Mouse (Mus musculus) adrenal gland, adult 8-10 months (tissue): ENCODE data around the gene Cyth2. TPM values are rescaled to one million over a fixed set of nuclear protein-coding genes. Genes with fewer than 3 reads are reported as not detected.

Source experiments
- DNase-seq: peaks from one replicate; pipeline ENCODE4 v3.0.0; 2022
- total RNA-seq, 4 experiments: library from RNA; stranded (reverse); gene quantifications; 2 replicates each; pipeline ENCODE4 v1.2.4; 2022

Cyth2 gene
- 100 to 1,000 TPM; 112 to 140 (median 122) TPM for total RNA-seq

DNA sequence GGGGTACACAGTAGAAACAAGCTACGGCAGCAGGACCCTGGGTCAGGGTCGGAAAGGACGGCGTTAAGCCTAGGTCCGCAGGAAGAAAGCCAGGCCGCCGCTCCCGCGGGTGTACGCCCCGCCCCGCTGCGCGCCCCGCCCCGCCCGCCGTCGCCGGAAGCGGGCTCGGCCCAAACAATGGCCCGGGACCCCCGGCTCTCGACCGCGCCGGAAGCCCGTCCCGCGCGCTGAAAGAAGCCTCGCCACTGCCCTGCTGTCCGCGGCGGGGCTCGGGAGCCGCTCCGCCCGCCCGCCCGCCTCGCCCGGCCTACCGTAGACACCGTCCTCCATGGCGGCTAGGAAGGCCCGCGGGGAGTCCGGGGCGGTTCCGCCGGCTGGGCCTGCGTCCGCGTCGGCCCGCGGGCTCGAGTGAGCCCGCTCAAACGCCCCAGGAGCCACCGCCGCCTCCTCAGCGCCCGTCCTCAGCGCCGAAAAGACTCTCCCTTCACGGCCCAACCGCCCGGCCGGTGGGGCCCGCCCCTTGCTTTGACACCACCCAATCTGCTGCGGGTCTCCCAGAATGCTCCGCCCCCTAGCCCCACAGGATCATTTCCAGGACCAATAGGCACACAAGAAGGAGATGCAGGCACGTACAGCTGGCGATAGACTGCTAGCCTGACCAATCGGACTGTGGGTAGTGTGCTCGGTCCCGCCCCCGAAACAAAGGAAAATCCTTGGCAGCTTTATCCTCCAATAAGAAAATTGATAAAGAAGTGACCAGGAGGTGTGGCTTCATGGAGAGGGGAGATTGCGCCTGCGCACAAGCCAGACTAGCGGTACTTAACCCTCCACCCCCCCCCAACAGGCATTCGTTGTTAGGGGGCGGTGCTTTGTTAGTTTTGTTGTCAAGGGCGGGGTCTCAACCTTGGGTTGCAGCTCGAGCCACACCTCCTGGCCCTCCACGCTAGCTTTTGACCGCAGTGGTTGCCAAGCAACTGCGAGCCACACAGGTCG lies at the start of gene Cyth2:
Gene Cyth2, minus strand, starts transcription at position 795 of the 993 bp plus-strand sequence.
- DNase-seq: peak; percentile 99

DNA sequence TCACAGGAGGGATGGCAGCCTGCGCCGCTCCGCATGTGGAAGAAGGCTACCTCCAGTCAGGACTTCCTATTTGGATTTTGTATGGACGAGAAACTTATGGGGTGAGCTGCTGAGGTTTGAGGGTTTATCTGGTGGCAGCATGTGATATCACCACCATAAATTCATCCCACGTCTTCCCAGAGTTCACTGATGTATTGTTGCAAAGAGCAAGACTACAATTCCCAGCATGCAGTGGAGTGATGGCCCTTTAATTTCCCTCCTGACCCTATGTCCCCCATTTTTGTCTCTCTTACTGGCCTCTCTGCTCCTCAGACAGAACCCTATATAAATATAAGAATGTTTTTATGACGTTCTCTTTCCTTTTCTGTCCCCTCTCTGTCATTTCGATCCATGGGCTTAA lies 48.4 kb upstream of the Cyth2 start:
- no peak for DNase-seq

DNA sequence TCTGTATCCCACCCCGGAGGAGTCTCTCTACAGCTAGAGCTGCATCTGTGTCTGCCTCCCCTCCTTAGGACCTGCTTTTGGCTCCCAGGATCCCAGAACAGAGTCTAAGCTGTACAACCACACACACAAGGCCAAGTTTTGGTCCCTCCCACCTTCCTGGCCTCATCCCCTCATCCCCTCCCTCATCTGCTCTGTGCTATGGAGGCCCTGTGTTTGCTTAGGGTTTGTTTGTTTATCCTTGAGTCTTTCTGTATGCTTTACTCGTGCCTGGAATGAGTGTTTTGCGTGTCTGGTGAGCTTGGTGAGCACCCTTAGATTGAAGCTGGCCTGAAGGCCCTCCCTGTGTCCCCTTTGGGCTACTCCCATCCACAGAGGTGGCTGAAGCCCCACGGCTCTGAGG lies 44.6 kb upstream of the Cyth2 start:
- no peak for DNase-seq

DNA sequence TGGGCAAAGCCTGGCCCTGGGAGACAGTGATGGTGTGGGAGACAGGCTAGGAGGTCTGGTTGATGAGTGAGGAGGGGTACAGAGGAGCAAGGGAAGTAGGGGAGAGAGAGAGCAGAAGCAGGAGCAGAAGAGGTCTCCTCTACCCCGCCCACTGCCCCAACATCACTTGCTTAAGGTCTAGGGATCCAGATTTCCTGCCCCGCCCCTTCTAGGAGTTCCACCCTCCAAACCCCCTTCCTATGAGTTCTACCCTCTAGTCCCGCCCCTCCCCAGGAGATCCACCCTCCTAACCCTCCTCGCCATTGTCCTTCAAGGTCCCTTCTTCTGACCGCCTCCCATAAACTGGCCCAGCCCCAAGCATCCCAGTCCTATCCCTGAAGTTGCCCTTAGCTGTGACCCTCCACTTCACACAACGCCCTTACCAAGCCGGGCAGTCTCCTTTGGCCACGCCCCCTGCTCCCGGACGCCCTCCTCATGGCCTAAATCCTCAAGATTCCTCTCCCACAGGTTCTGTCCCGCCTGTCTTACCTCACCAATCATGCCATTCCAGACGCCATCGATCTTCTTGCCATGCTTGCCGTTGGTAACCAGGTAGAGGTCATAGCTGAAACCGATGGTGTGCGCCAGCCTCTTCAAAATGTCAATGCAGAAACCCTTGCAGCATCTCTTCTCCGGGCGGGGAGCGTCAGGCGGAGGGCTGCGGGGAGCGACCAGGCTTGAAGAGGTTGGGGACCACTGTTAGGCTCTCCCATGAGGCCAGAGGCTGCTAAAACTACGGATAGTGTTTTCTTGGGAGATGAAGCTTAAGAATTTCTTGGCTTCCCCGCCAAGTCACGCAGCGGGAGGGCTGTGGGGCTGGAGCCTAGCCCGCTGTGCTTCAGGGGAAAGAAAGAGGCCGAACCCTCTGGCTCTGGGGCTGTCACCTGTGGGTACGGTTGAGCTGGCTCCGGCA lies 42.8 kb upstream of the Cyth2 start:
- DNase-seq: no peak

DNA sequence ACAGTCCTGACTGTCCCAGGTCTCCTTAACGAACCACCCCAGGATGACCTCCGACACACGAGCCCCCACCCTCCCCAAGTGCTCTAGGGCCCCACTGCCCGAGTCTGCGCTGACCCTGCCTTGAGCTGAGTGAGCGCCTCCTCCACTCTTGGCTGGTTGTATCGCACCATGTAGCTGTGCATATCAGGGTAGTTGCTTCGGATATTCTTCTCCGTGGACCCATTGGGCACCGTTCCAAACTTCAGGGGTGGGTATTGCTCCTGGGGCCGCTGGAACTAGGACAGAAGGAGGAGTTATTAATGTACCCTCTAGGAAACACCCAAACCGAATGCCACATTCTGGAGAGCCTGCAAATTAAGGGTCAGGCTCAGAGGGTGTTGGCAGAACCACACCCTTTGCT lies 38.7 kb upstream of the Cyth2 start:
- no peak for DNase-seq

DNA sequence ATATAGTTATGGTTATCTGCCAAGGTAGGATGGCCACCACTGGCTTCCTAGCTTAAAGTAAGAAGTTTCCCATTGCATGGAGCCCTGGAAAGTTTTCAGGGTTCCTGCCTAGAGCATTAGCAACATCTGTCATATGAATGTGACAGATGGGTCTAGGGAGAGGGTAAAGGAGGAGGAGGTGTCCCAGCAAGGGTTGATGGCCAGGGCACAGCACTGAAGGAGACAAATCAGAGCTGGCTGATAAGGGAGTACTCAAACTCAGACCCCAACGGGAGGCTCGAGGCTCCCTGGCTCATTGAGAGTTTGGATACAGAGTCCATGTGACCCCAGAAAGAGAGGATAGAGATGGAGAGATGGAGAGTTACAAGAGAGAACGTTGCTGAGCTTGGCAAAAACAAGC lies 36.3 kb upstream of the Cyth2 start:
- DNase-seq: no peak

DNA sequence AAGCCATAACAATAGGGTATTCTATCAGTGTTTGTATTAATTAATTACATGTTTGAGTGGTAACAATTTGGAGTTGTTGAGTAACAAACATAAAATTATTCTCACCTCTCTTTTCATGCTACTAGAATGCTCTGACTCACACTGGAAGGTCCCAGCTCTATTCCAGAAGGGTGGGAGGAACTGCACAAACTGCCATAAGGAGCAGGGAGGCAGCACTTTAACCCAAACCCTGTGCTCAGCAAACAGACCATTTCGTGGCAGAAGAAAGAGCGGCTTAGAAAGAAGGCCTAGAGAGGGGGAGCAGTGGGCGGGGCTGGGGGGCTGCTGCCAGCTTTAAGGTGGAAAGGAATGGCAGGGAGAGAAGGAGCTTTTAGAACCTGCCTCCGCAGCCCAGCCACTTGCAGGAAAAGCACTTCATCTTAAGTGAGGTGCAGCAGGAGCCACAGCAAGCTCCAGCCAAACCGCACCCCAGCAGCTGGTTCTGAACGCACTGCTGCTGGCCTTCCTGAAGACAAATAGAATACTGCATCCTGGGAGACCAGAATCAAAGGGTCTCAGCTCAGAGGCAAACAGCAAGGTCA lies 34.2 kb upstream of the Cyth2 start:
- no peak for DNase-seq

DNA sequence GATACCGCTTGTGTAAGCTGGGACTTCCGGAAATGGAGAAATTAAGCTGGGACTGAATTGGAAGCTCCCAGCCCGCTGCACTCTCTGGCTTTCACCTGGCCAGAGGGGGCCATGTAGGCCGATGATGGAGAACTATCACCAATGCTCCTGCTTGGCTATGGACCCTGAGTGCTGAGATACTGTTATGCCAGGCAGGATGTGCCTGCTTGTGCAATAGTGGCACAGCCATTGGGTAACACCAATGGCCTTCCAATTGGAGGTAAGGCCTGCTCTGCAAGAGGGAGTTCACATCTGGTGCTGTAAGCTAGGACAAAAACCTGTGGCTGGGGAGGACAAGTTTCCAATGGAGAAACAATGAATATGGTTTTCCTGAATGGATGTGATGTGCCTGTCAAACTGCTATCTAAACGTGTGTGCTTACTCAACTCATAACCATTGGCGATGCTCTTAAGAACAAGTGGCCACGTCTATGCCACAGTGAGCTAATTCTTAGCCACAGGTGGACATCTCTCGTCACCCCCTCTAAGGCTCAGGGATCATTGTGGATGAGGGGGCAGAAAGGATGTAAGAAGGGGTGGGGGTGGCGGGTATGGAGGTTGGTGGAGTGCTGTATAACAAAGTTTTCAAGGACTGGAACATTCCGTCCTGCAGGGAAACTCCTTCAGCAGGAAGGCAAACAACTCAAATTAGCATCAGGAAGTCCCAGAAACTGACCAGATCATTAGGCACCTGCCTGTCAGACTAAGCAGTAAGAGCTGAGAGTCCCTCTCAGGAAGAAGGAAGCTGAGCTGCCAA lies 28.8 kb upstream of the Cyth2 start:
- no peak for DNase-seq

DNA sequence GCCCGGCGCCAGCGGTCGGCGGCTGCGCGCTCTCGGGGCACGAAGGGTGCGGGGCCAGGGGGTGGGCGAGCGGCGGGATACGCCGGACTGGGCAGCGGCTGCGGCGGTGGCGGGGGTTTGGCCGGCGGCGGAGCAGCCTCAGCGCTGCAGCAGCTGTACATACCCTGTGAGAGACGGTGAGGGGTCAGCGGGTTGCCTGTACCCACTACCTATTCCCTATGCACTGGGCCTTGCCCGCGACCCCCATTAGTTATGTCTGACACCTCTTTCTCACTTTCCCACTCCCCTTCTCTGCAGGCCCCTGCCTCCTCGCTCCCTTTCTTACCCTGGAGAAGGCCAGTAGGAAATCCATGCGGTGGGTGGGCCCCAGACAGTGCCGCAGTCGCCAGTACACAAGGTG lies 19.5 kb upstream of the Cyth2 start:
- no peak for DNase-seq

DNA sequence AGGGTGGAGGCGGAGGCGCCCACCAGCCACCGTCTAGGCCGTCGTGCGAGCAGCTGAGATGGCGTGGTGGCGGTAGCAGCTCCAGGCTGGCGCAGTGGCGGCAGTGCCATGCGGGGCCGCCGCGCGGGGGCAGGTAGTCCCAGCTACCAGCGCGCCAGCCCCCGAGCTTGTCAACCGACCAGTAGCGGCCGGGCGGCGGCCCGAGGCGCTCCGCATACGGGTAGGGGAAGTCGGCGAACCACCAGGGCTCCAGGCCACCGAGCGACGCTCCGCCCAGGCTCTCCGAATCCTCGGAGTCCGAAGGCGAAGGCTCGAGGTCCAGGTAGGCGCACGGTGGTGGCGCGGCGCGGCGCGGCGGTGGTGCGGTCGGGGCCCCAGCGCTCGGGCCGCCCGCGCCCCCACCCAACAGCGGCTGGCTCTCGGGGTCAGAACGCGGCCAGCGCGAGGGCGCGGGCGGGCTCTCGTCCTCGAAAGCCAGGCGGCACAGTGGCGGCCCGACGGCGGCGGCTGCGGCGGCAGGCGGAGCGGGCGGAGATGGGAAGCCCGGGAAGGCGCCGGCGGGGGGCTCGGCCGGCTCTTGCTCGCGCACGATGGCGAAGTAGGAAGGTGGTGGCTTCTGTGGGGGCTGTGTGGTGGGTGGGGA lies 18.9 kb upstream of the Cyth2 start:
- DNase-seq: no peak

DNA sequence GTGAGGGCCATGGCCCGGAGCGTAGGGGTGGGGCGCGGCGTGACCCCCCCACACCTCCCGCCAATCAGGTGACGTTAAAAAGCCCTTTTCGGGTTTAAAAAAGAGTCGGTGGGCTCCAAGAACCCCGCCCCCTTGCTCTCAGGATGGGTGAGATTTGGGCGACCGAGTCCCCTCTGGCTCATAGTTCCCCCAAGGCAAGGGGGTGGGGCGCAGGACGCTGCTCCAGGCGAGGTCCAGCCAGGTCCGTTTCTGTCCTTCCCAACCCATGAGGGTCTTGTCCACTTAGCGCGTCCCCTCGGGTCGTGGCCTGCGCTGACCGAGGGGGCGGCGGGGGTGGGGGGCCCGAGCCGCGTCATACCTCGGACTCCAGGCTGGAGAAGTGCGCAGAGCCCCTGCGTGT lies 18.0 kb upstream of the Cyth2 start:
- no peak for DNase-seq

DNA sequence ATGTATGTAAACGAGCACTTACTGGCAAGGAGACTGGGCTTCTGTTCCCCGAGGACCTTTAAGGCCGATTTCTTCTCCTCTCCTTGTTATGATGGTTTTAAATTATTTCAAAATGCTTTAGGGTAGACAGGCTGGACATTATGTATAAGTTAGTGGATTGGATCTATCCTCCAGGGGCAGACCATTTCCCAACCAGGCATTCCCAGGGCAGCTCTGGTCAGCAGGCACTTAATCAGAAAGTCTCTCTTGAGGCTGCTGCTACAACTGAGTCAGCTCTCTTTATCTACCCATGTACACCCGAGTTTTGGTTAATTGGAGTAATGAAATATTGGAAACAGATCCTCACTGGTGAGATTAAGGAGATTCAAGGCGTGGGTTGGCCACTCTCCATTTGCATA lies 16.7 kb upstream of the Cyth2 start:
- DNase-seq: no peak

DNA sequence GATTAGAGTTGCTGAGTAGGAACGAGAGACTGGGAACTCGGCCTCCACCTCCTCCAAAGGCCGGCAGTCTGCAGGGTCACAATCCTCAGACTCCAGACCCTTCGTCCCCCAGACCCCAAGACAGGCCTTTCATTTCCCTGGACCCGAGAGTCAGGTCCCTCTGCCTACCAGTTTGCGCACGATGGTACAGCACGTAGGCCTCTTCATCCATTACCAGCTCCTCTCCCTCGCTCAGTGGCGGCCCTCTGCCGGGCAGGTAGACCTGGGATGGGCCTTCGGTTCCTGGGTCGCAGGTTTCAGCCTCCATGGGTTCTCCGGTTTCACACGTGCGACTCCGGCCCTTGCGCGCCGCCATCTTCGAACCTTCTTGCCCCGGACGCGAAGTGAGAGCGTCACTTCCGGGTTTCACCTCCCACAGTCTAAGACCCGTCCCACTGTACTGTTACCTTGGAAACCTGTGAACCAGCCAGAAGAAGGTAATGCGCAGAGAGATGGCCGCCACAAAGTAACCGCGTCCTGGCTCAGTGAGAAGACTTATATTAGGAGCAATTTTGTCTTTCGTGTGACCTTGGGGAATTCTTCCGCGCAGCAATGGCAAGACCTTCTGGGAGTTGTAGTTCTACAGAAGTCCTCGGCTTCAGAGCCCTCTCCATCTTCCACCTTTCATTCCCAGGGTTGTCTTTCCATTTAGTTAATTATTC lies 16.2 kb upstream of the Cyth2 start, which contains the start of gene Grwd1:
Gene Grwd1, minus strand, starts transcription at position 518 of the 701 bp plus-strand sequence.
- DNase-seq: peak; percentile 81

DNA sequence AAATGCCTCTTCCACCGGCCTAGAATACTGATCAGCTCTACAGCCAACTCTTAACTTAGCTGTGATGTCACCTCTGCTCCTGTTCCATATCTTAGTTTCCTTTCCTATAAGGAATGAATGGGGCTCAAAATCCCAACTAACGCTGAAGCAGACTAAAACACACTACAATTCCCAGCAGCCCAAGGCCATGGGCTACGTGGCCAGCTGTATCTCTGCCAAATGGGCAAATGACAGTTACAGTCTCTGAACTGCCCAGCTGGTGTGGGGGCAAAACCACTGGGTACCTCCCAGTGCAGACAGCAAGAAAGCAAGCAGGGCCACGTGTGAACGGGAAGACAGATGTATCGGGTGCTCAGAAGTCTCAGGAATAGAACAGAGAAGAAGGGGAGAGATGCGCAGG lies 12.2 kb upstream of the Cyth2 start:
- DNase-seq: no peak

DNA sequence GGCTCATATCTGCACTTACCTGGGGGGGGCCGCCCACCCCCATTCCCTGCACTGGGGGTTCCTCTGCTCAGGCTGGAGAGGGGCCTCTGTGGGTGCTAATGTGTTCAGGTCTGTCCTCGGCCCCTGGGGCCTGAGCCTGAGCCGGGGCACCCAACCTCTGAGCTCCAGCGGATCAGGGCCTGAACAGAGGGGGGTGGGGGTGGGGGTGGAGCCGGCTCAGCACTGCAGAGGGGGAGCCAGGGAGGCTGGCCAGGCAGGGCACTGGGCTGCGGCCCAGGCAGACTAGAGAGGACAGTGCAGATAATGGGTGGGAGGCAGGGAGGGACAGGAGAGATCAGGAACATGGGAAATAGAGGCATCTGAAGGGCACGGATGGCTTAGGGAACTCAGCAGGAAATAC lies 10.2 kb upstream of the Cyth2 start, which contains the start of gene Kcnj14:
Gene Kcnj14, minus strand, starts transcription at position 185 of the 400 bp plus-strand sequence.
- no peak for DNase-seq

DNA sequence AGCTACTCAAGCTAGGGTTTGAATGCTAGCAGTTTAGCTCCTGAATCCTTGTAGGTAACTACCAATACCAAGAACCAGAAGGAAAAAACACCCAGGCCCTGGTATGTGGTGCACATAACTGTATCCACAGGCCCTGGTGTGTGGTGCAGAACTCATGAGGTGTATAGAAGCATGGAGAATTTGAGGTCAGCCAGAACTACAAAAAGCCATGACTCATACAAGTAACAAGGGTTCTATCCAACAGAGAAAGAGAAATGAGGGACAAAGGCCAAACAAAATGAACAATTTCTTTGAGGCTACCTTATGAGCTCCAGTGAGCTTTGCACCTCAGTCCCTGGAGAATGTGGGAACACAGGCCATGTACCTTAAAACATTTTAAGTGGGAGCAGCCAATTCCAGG lies 6.5 kb upstream of the Cyth2 start:
- DNase-seq: no peak

DNA sequence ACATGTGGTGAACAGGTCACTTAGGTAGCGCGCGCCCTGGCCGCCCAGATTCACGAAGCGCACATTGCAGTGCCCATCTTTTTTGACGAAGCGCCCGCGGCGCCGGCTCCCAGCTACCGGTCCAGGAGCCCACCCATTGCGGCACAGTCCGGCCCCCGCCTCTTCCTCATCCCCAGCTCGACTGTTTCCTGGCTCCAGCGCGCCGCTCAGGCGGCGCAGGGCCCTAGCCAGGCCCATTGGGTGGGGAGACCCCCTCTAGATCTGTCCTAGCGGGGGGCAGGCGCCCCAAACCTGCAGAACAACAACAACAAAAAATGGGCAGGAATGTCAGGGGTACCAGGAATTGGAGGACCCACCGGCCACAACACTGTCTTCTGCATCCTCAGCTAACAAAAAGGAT lies 5.5 kb upstream of the Cyth2 start:
- no peak for DNase-seq

DNA sequence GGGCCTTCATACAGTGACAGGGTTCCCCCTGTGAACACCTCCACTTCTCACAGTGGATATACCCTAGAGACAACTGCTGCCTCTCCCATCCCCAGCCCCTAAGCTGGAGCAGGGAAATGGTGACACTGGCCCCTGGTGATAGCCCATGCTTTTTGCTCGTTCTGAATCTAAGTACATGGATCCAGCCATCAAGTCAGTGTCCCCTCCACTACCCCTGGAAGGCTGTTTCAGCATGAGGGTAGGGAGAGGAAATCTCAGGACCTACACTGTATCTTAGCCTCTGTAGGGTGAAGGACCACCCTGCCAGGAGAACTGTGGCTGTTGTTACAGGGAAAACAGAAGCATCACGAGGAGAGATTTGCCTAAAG lies 1.6 kb upstream of the Cyth2 start:
- DNase-seq: no peak

DNA sequence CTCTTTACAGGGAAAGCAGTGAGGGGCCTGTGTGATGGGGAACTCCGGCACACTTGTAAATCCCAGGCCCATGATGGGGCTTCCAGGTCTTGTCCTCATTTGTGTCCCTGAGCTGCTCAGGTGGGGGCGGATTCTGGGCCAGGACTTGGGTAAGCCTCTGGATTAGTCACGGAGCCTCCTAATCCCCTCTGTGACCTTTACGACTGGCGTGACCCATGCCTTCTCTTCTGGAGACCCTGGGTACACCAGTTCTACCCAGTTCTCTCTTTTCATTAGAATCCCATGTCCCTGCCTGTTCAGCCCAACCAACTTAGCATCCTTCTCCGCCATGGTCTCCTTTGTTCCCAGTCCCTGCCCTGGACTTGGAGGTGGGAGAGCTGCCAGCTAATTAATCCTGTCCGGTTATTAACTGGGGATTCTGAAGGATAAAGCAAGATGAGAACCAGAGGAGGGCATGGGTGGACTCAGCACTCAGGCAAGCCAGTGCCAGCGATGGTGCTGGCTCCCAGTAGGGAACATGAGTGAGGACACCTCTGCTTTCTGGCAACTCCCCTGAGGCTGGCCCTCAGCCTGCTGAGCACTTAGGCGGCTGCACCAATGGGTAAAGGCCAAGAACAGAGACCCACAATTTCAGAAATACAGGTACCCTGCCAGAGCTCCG lies 1.1 kb upstream of the Cyth2 start:
- DNase-seq: no peak

DNA sequence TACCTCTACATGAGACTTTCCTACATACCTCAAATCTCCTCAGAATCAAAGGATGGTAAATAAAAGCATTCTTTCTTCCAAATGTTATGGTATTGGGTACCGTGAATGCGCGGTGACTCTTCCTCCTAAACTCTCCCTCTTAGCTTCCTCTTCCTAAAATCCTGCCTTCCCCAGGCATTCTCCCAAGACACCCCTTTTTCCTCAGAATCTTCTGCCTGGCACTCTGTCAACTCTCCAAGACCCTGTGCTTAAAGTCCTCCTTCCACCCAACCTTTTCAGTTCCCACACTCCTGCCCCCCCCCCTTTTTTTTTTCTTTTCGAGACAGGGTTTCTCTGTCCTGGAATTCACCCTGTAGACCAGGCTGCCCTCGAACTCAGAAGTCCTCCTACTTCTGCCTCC lies 460 bp upstream of the Cyth2 start:
- no peak for DNase-seq
